Mouse (Mus musculus) stomach, embryonic 16.5 days (tissue): Measurements from ENCODE around the gene Mpeg1. TPM values are rescaled to one million over a fixed set of nuclear protein-coding genes. Genes with fewer than 3 reads are reported as not detected.

Experiments
- ATAC-seq: fragments of 200-750 bp; cut with Nextera tagmentation; 2 replicates; pipeline ENCODE4 v1.8.0; 2017; ENCODE audit warnings: moderate number of reproducible peaks, moderate TSS enrichment; ENCODE audit not compliant: insufficient read depth, low FRiP score
- H3K27ac ChIP-seq: fragments of 300-500 bp; sonication (generic); 2 replicates; pipeline ENCODE4 v1.5.1; 2014; ENCODE audit warnings: low read length
- H3K27me3 ChIP-seq: fragments of 300-500 bp; sonication (generic); 2 replicates; pipeline ENCODE4 v1.6.1; 2014; ENCODE audit warnings: low read length, control low read depth, mixed read lengths; ENCODE audit not compliant: control insufficient read depth, insufficient read depth
- H3K36me3 ChIP-seq: fragments of 300-500 bp; sonication (generic); 2 replicates; pipeline ENCODE4 v1.6.1; 2014; ENCODE audit warnings: low read length; ENCODE audit not compliant: control insufficient read depth, insufficient read depth
- H3K4me1 ChIP-seq: fragments of 300-500 bp; sonication (generic); 2 replicates; pipeline ENCODE4 v1.6.1; 2014; ENCODE audit warnings: low read length, control low read depth, mixed read lengths; ENCODE audit not compliant: control insufficient read depth, insufficient read depth
- H3K4me2 ChIP-seq: fragments of 300-500 bp; sonication (generic); 2 replicates; pipeline ENCODE4 v1.6.1; 2014; ENCODE audit warnings: low read depth, low read length, mixed read lengths
- H3K4me3 ChIP-seq: fragments of 300-500 bp; sonication (generic); replicated peaks from 2 replicates; pipeline ENCODE4 v1.5.1; 2014; ENCODE audit warnings: mild to moderate bottlenecking, low read length
- H3K9ac ChIP-seq: fragments of 300-500 bp; sonication (generic); 2 replicates; pipeline ENCODE4 v1.6.1; 2014; ENCODE audit warnings: low read length
- H3K9me3 ChIP-seq: fragments of 300-500 bp; sonication (generic); replicated peaks from 2 replicates; pipeline ENCODE4 v1.6.1; 2016; ENCODE audit warnings: low read length, control low read depth; ENCODE audit not compliant: control insufficient read depth
- WGBS: fragments of 180-500 bp; shearing (Covaris S2); extraction: QIAGEN DNeasy Blood & Tissue Kit; methylation state at CpG from one replicate; pipeline ENCODE4 v1.1.7; 2014; 5-methylcytosine and 5-hydroxymethylcytosine counted together
- polyA plus RNA-seq: library from polyadenylated mRNA; unstranded; fragments of >200 nt; fragmentation: Nextera tagmentation; extraction: Ambion mirVana; gene quantifications from 2 replicates; pipeline ENCODE4 v1.2.1, GENCODE M21; 2015

The Mpeg1 gene
- polyA plus RNA-seq, 1 experiment from 2014 or later: 1.8 TPM

DNA sequence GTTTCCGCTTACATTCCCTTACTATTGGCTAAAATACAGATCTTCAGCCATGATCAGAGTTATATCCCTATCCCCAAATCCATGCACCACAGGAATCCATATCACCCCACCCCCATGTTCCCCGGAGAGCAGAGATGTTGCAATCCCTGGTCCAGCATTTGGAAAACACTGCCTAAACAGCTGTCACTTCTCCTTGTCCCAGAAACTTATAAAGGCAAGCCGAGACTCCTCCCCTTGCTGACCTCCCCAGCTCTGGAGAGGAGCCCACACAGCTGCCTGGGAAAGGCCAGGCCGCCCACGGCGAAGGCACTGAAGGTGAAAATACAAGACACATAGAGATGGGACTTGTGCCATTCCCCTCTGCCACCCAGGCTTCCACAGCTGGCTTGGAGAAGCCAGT is 26.3 kb downstream of the Mpeg1 start:
- no peaks in the 10 kb centered on the region for H3K27me3 ChIP-seq
- H3K27ac ChIP-seq: peak overlapping the region; percentile 93
- peaks cover 11% of the 10 kb centered on the region; the same call in 1 of the 2 replicates for H3K36me3 ChIP-seq
- no peaks in the 10 kb centered on the region for H3K9me3 ChIP-seq
- ATAC-seq: peak; percentile 45
- H3K9ac ChIP-seq: no peak overlapping the region
- H3K4me3 ChIP-seq: no peak overlapping the region
- no peak overlapping the region for H3K4me2 ChIP-seq
- WGBS: 55% methylated on average over 6 of the region's 6 CpGs
- H3K4me1 ChIP-seq: peaks cover 24% of the 10 kb centered on the region

DNA sequence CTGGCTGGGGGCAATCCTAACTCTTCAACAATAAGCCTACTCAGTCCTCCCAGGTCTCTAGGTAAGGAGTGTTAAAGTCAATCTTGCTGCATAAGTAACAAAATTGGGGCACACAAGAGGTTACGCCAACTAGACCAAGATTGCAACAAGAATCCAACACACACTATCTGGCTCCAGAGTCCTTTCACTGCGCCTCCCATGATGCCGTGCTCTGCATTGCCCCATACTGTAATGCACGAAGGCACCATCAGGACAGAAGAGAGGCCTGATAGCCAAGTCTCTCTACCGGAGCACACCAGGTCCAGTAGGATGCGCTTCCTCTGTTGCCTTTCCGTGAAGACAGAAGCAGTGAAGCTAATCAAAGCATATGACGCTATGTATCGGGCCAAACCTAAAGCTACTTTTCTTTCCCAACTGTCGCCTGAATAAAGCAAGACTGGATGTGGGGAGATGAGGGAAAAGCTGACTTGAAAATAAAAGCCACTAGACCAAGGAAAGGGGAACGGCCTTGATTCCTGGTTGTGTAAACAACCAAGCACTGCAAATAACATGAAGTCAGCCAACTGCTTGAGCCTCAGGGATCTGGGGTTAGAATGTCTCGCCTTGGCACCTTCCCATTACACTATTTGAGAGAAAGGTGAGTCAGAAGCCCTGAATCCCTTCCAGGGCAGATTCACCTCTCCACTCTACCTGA is 27.1 kb downstream of the Mpeg1 start:
- peak overlapping the region; percentile 39; the same call in 1 of the 2 replicates for H3K4me2 ChIP-seq

DNA sequence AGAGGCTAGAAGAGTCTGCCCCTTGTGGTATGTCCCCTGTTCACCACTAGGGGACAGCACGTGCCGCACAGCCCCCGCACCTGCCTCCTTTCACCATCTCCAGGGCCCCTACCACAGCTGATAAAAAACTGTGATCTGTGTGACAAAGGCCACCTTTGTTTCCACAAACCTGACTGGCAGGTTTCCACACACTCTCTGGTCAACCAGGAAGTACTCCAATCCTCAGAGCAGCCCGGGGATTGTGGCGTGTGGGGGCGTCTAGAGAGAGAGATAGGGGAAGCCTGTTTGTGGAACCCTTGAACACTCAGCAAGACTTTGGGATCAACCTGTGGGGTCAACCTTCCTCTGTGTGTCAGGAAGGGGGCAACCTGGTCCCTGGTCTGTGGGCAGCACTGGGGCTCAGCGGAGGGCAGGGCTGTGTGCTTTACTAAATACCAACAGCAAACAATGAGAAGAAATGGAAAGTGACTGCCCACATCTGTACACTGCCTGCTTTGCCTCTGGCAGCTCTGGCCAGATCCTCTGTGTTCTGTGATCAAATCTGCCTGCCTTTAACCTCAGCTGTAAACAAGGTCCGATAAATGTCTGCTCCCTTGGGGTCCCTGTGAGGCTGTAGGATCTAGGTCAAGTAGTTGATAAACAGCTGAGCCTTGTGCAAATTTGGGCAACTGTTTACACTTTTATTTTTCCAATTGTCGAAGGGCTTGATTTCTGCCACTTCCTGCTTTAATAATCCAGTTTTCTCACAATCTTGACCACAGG is 27.8 kb downstream of the Mpeg1 start:
- H3K9ac ChIP-seq: peak overlapping the region; percentile 43; the same call in 1 of the 2 replicates
- H3K4me1 ChIP-seq: peaks cover 24% of the 10 kb centered on the region
- peak overlapping the region; percentile 39 for H3K4me2 ChIP-seq
- no peak overlapping the region for H3K4me3 ChIP-seq
- ATAC-seq: peak; percentile 85
- H3K36me3 ChIP-seq: peaks cover 11% of the 10 kb centered on the region; the same call in 1 of the 2 replicates
- WGBS: 28% methylated on average over 9 of the region's 9 CpGs
- peak overlapping the region; percentile 93 for H3K27ac ChIP-seq
- no peaks in the 10 kb centered on the region for H3K9me3 ChIP-seq
- H3K27me3 ChIP-seq: no peaks in the 10 kb centered on the region

More for the DNA sequence above, 27.1 kb downstream of the Mpeg1 start:
- Histone ChIP-seq H3K4me3 (no peak overlapping the region), H3K27ac (peak overlapping the region; percentile 93), H3K9ac (no peak overlapping the region), H3K4me1 (peaks cover 24% of the 10 kb centered on the region), H3K9me3 (no peaks in the 10 kb centered on the region), H3K36me3 (peaks cover 11% of the 10 kb centered on the region; the same call in 1 of the 2 replicates), H3K27me3 (no peaks in the 10 kb centered on the region)
- 75% methylated on average over 12 of the region's 12 CpGs for WGBS
- ATAC-seq: no peak; the same call in 1 of the 2 replicates

DNA sequence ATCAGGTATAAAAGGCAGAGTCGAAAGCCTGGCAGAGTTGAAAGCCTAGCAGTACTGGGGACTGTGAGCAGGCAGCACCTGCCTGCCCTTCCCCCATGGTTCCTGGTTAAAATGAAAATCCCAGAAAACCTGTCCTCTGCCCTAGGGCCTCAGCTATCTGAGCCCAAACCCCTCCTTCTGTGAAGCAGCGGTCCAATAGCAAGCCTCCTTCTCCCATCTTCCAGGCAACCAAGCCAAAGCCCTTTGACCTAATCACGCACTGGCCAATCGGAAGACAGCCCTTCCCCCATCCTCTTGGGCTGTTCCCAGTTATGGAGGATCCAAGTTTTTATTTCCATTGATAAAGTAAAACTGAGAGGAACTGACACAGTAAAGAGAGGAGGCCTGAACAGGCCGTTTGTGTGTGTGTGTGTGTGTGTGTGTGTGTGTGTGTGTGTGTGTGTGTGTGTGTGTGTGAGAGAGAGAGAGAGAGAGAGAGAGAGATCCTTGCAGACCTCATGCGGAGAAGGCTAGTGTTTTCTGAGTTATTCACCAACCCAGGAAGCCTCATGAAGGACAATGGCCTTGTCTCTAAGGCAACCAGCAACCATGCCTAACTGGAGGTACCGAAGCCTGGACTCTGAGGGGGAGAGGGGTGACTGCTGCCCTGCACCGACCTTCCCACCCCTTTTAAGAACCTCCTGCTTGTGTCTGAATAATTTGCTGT is 28.5 kb downstream of the Mpeg1 start:
- Histone ChIP-seq H3K4me2 (peak overlapping the region; percentile 39), H3K9ac (0 out of 2 replicates have a peak overlapping the region, but pooled peaks have one; percentile 43), H3K4me3 (no peak overlapping the region), H3K36me3 (peaks cover 11% of the 10 kb centered on the region; the same call in 1 of the 2 replicates), H3K27me3 (no peaks in the 10 kb centered on the region), H3K9me3 (no peaks in the 10 kb centered on the region), H3K4me1 (peaks cover 24% of the 10 kb centered on the region), H3K27ac (peak overlapping the region; percentile 93)
- ATAC-seq: peak; percentile 82
- 31% methylated on average over 8 of the region's 8 CpGs for WGBS

DNA sequence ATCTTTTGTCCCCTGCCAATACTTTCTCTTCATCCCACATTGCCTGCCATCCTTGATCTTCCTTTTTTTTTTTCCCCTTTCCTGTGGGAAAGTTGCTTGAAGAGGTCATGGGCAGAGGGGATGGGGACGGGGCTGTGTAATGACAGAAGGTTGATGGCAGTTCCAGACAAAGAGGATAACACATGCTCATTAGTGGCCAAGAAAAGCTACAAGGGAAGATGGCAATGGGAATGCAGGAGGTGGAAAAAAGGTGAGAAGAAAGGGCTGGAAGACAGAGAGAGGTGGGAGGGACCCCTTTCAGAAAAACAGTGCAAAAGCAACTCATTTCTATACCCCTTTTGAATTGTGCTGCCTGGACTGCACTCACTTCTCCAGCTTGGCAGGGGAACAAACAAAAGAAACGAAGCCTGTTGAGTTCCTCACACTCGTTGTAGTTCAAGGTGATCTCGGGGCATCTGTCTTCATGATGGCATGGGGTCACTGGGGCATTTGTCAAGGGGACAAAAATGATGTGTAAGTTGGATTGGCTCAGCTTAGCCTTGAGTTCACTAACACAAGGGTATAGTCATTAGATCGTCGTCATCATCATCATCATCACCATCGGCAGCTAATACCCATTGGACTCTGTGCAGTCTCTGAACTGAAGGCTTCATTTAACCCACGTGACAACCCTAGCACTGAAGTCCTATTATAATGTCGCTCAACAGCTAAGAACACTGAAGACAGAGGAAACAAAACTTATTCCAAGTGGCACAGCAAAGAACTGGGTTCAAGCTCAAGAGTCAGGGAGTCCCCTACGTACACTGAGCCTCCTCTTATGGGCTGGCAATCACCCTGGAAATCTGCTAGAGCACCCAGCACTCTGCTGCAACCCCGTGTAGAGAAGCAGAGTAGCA is 29.3 kb downstream of the Mpeg1 start:
- H3K36me3 ChIP-seq: peaks cover 11% of the 10 kb centered on the region; the same call in 1 of the 2 replicates
- peak overlapping the region; percentile 93 for H3K27ac ChIP-seq
- ATAC-seq: no peak
- H3K4me2 ChIP-seq: peak overlapping the region; percentile 23
- WGBS: 77% methylated on average over 11 of the region's 11 CpGs
- no peak overlapping the region for H3K9ac ChIP-seq
- H3K4me3 ChIP-seq: no peak overlapping the region
- H3K9me3 ChIP-seq: no peaks in the 10 kb centered on the region
- no peaks in the 10 kb centered on the region for H3K27me3 ChIP-seq
- peaks cover 24% of the 10 kb centered on the region for H3K4me1 ChIP-seq

DNA sequence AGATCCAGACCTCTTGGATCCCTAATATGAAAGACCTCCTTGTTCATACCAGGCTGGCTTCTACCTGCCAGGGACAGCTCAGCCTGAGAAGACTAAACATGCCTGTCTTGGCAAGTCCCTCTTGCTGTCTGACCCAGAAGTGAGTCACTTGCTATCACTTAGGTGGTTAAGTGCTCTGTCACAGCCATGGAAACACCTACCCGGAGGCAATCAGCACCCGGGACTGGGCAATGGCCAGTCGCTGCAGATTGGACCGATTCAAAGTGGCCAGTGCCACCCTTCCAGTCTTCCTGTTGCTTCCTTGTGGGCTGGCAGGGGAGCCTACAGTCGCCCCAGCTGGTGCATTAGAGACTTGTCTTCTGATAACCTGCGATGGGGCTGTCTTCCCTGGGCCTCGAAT is 31.1 kb downstream of the Mpeg1 start:
- Histone ChIP-seq H3K9me3 (no peaks in the 10 kb centered on the region), H3K4me2 (no peak overlapping the region), H3K9ac (no peak overlapping the region), H3K27ac (no peak overlapping the region), H3K27me3 (no peaks in the 10 kb centered on the region), H3K4me3 (no peak overlapping the region), H3K4me1 (peaks cover 24% of the 10 kb centered on the region), H3K36me3 (peaks cover 11% of the 10 kb centered on the region; the same call in 1 of the 2 replicates)
- WGBS: 92% methylated on average over 7 of the region's 7 CpGs
- ATAC-seq: no peak

DNA sequence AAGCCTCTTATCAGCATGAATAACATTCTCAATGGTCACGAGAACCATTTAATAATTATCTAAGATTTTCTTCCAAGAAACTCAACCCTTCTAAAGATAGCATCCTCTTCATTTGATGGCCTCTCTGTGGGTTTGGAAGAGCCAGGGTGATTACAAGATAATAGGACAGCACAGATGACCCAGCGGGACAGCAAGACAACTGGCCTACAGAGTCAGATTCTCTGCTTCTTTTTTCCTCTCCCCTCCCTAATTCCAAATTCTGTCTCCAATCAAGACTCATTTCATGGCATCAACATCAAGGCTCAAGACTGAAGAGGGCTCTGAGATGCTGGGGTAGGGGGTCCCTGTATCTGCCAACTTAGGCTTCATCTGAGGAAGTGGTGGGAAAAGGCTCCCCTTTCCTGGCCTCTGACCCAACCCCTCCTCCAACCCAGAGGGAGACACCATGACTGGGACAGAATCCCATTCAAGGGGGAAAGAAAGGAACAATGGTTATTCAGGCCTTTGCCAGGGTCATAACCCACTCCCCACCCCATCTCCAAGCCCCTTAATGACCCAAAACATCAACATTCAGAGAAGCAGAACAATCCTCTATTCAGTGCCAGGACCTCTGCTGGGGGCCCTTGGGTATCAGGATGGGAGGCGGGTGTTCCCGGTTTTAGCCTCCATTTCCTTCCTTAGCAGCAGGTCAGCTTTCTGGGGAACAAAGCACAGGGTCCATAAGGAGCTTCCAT is 33.0 kb downstream of the Mpeg1 start:
- Histone ChIP-seq H3K36me3 (peaks cover 11% of the 10 kb centered on the region; the same call in 1 of the 2 replicates), H3K4me3 (no peak overlapping the region), H3K9me3 (no peaks in the 10 kb centered on the region), H3K9ac (no peak overlapping the region), H3K27ac (no peak overlapping the region), H3K4me2 (no peak overlapping the region), H3K27me3 (no peaks in the 10 kb centered on the region), H3K4me1 (peaks cover 12% of the 10 kb centered on the region)
- WGBS: 72% methylated on average over 4 of the region's 4 CpGs
- no peak for ATAC-seq

DNA sequence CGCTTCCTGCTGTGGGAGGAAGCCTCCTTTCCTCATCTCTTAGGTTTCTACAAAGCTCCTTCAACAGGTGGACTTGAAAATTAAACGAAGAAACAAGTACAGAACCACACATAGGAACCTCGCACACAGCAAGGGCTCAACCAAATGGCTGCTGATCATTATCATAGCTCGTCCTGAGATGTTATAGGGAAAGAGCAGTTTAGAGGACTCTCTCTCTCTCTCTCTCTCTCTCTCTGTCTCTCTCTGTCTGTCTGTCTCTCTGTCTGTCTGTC is 33.5 kb downstream of the Mpeg1 start:
- 73% methylated on average over 4 of the region's 4 CpGs for whole genome bisulfite sequencing
- no peak overlapping the region for H3K4me2 ChIP-seq
- H3K27me3 ChIP-seq: no peaks in the 10 kb centered on the region
- H3K4me1 ChIP-seq: peaks cover 11% of the 10 kb centered on the region
- no peak overlapping the region for H3K9ac ChIP-seq
- ATAC-seq: no peak
- H3K9me3 ChIP-seq: no peaks in the 10 kb centered on the region
- H3K27ac ChIP-seq: no peak overlapping the region
- H3K4me3 ChIP-seq: no peak overlapping the region
- H3K36me3 ChIP-seq: peaks cover 11% of the 10 kb centered on the region; the same call in 1 of the 2 replicates
